Mouse (Mus musculus): ENCODE measurements around the gene Acads.

DNA sequence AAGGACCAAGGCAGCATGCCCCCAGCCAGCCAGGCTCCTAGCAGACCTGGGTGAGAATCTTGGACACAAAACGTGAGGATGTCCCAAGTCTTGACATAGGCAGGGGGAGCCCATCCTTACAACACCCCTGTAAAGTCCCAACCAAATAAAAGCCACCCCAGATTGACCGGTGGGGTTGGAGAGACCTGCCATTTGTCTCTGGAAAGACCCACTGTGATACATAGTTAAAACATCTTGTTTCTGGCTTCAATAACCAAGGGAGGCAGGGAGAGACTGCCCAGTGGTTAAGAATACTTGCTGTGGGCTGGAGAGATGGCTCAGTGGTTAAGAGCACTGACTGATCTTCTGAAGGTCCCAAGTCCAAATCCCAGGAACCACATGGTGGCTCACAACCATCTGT, 16.9 kb downstream of the Acads start:
- TF ChIP-seq CTCF (IDR thresholded peaks at IDR 0.05) (no peak), EP300 (IDR thresholded peaks at IDR 0.05) (no peak)

Measured in lung, postnatal 0 days (tissue).